Mouse (Mus musculus) ZHBTc4 (cell line): ENCODE data around the gene Sox1.
A peak's percentile ranks its signal among the peaks of the same experiment; 100 is the strongest.

Experiments
- DNase-seq: peaks from one replicate; pipeline ENCODE4 v3.0.0-alpha.2; 2011; ENCODE audit warnings: low read depth, low spot score

Gene Sox1

DNA sequence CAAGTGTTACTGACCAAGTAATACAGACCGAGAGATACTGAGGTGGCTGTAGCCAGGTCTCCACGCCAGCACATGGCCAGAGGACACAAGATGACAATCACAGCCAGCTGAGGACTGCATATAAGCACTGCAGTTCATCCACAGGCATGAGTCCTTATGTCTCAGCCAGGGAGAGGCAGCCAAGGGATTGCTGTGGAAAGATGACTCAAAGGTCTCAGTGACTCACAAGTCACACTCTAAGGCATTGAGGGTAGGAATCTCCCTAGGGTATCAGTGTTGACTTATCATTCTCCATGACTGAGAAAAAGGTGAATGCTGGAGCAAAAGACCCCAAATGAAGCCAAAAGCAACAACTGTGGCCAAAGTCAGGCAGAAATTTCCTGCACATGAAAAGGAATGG lies 22.0 kb downstream of the Sox1 start:
- no peak for DNase-seq

DNA sequence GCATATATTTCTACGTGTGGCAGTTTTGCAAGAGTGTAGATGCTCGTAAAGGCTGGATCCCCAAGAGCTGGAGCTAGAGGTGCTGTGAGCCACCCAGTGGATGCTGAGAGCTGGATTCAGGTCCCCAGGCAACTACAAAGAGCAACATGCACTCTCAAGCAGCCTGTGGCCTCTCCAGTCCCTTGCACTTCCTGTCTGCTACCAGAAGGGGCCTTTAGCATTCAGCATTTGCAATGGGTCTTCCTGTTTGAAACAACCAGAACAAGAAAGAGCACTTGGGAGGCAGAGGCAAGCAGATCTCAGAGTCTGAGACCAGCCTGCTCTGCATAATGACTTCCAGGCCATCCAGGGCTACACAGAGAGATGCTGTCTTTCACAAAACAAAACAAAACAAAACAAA lies 25.4 kb downstream of the Sox1 start:
- DNase-seq = peak; percentile 78

DNA sequence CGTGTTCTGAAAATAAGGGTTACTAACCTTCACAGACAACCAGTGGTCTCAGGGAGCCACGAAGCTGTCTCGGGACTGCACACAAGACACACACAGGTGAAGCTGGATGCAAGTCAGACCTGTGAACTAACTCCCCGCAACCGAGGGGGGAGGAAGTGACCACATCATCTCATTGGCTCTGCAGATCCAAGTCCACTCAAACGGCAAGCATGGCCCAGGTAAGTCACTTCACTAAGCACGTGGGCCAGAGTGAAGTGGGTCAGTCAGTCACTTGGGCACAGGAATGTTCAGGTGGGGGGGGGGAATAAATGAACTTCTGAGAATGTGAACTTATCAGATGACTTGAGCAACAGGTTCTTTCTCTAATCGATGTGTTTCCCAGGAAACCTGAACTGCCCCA lies 30.8 kb downstream of the Sox1 start:
- no peak for DNase-seq

DNA sequence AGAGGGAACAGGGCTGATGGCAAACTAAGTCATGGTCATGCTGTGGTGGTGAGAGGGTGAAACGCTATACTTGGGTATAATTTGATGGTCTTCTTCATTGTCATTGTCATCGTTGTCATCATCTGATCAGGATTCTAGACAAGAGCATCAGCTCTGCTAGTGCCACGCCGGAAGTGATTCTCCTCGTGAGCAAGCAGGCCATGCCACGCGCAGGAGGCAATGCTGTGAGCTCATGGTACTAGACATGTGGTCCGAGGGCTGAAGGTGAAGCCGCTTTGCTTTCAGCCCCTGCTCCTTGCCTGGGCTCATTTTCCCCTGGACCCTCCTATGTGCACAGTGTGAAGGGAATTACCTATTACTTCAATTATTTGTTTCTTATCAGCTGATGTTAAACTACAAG lies 32.3 kb downstream of the Sox1 start:
- no peak for DNase-seq

DNA sequence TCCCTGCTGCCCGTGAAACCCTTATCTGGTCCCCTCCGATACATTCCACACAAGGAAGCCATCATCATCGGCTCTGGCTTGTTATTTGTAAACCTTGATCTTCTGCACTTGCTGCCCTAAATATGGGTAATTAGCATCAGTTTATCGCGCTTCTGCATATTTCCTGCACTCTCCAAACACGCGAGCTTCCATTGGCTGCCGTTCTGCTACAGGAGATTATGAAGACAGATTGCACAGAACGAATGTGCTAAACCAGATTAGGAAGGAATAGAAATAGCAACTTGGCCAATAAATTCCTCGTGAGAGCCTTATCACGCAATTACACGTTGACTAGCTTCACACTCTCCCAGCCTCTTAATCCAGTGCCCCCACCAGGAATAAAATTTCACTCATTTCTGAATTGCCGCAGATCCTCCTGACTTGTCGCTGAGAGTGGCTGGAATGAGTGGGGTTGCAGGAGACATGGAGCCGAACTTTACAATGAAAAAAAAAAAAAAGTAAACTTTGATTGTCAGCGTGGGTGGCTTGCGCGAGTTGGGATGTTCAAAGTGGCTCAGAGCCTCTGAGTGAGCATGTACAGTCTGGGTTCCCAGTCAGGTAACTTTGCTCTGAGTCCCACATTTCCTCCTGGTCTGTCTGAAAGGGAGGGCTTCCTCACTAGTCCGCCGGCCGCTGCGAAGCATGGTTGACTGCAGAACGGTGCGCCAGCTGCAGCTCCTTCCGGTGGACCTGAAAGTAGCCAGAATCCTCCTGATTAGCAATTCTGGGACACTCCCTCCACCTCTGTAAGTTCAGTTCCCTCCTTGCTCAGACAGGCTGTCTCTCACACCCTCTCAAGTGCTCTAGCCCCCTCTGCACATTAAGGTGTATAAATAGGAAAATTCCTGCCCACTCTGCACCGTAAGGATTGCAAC lies 33.0 kb downstream of the Sox1 start:
- DNase-seq = peak; percentile 56

DNA sequence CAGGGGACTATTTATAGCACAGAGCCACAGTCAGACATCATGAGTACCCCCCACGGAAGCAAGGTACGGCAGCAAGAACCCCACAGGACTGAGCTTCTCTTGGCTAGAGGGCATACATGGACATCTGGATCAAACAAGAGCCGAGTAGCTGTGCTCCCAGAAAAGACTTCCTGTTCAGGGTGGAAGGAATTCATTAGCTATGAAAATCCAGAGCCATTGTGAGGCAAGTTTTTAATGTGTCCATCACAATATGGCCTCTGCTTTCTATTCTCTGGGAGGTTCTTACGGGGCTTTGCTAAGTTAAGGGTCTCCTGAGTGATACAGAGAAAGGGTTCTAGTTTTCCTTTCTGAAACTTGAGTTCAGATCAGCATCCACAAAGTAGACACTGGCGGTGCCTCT lies 33.8 kb downstream of the Sox1 start:
- DNase-seq = no peak

DNA sequence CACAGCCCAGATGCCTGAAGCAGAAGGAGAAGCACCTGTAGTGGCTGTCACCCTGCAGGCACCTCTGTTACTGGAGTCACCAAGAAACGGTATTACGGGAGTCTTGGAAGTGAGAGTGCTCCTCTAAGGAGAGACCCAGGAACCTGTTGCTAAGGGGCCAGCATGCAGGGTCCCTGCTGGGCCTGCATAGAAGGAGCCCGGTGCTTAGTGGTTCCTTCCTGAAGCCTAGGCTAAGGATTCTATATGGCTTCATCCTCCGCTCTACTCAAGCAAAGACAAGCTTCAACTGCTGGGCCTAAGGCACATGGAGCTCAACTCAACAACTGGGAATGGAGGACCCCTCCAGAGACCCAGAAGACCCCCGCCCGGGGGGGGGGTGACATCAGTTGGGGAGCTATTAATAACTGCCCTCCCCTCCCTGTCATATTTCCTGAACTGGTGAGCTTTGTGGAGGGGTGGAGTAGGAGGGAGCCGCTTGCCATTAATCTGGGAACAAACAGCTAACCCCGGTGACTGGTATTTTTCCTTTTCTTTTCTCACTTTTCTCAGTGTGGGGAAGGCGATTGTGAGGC lies 34.6 kb downstream of the Sox1 start:
- DNase-seq = no peak

DNA sequence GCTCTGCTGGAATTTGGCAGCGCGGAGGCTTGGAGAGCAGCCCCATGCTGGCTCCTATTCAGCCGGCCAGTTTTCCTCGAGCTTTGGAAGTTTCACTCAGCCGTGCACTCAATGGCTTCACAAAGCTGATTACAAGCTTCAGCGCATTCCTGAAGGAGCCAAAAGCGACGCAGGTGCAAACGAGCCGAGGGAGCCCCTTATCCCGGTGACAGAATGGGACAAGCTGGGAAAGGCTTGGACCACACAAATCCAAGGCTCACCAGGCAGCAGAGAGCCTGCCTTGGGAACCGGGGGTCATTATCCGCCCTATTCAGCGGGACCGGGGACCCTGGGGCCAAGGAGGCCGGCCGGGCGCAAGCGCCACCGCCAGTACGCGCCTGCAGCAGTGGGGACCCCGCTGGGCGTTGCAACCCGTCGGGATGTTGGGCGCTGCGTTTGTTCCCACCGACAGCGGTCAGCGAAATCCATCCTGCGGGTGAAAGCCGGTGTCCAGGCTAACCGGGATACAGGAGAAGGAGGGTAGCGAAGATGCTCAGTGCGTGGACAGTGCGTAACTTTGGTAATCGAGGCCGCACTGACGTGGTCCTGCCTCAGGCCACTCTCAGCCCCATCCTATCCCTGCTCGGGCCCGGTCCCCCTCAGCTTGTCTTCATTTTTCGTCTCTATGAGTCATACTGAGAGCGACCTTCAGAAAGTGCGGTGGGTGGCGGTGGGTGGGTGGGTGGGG lies 35.2 kb downstream of the Sox1 start:
- peak; percentile 49 for DNase-seq

DNA sequence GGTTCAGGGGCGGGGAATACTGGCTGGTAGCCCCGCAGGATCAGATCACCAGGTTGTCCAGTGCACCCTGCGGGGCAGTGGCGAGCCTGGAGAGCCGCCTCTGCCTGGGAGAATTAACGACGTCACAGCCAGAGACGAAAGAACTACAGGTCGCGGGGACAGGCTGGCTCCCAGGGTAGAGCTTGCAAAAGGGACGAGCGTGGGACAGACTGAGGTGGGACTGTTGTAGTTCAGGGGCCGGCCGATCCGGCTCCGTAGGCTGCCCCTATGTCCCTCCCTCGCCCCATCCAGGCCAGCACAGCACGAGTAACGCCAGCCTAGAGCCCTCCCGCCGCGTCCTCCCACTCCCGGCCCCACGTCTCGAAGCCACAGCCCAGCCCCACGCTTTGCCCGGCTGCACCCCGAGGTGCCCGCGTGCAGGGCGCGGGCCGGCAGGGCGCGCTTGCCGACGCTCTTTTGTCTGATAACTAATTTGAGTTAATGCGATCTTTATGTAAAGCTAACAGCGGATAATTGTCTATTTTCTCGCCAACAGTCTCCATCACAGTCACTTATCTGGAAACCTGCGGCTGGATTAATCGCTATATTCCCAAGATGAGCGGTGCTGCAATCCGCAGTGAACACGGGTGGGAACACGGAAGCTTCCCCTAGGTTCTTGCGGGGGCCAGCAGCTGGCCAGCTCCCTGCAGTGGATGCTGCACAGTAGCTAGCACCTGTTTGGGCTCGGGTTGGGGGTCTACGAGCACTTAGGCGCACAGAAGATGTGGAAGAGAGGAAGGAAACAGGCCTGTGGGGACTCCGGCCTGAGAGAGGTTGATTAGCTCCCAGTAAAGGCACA lies 36.0 kb downstream of the Sox1 start:
- peak; percentile 27 for DNase-seq

DNA sequence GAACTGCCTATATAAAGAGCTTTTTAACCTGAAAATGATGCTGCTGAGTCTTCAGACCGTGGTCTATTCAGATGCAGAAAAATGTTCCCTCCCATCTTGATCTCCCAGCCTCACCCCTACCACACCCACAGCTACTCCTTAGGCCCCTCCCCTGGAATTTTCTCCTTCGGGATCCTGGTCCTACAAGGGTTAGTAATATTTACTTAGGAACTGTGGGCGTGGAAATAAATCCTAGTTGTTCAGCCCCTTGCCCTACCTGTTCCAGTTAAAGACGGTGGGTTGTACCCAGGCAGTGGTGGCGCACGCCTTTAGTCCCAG lies 36.6 kb downstream of the Sox1 start:
- DNase-seq = peak; percentile 91

DNA sequence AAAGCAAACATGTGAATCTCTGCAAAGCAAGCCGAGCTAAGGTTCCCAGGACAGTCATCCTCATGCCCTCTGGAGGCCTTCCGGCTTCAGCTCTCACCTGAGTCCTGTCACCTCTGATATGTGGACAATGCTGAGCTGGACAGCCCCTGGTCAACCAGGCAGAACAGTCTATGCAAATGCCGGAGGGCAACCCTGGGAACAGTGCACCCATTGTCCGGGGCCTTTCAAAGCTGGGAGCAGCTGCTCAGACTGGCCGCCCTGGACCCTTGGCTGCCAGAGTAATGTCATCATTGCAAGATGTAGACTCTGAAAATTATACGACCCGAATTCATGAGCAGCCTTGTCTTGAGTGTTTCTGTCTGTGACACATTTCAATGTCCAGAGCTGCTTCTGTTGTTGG lies 37.5 kb downstream of the Sox1 start:
- no peak for DNase-seq

DNA sequence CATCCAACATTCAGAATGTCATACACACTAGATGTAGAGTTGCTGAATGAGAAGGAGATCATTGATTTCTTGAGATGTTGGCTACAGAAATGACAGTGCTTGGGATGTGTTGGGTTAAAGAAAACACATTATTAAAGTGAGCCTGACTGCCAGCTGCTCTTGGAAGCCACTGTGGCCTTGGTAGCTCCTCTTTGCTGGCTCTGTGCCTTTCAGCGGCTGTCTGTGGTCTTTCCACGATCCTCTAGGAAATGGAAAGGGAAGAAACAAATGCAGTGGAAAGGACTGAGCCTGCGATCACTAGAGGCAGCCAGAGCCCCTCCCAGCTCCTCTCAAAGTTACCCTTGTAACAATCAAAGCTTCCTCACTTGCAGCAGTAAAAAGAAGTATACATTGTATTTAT lies 39.7 kb downstream of the Sox1 start:
- DNase-seq = no peak

DNA sequence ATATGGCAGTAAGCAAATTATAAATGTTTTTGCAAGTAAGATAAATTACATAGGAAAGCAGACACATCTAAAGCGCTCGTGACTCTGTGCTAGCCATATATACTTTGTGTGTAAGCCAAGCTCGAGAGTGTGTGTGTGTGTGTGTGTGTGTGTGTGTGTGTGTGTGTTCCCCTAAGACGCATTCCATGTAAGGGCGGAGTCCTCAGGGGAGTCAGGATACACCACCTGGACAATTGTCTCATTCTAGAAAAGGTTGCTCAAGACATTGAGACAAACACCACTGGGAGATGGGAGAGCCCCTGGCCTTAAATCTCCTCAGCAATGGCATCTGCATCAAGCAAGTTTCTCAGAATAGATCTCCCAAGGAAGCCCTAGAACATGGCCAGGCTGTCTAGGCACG lies 42.9 kb downstream of the Sox1 start:
- DNase-seq = peak; percentile 49

DNA sequence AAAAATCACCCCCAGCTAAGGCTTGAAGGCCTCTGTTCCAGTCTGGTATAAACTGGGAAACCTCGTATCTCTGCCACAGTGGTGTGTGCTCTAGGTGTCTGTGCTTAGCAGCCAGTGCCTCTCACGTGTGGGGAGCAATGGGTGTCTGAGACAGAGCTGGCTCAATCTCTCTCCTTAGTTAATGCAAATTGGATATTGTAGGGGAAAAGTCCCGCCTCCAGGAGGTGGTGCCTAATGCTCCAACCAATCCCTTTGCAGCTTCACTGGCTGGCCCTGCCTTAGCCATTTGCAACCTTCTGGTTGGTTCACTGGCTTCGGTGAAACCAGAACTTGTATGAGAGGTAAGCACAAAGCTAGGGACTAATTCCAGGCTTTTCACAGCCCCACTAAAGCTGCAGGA lies 43.9 kb downstream of the Sox1 start:
- peak; percentile 97 for DNase-seq

DNA sequence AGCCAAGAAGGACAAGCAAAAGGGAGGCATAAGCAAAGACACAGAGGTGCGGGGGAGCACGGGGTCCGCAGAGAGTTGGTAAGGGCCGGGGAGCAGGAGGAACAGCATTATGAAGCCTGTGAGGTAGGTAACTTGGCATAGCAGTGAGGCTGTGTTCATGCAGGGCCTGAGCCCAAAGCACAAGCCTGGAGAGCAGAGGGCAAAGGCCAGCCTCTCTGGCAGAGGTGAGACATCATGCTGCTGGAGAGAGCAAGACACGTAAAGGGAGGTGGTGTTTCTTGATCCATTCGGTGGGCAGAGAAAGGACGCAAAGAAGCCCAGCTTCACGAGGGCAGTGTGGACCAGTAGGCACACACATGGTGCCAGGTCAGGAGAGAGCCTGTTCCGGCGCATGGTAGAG lies 44.8 kb downstream of the Sox1 start:
- peak; percentile 25 for DNase-seq

DNA sequence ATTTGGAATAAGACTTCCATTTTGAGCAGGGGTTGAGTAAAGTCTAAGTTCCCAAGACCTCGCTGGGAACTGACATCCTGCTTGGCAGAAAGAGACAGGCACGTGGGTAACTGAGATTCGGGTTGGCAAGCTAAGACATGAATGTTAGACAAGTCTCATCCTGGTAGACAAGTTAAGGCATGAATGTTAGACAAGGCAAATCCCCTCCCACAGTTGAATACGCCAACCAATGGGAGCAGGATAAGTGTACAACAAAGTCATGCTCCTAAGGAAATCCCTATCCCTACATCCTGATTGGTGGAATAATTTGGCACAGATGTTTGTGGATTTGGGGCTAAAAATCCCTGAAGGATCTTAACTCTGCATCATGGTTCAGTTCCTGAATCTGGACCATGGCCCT lies 45.9 kb downstream of the Sox1 start:
- DNase-seq = peak; percentile 45

DNA sequence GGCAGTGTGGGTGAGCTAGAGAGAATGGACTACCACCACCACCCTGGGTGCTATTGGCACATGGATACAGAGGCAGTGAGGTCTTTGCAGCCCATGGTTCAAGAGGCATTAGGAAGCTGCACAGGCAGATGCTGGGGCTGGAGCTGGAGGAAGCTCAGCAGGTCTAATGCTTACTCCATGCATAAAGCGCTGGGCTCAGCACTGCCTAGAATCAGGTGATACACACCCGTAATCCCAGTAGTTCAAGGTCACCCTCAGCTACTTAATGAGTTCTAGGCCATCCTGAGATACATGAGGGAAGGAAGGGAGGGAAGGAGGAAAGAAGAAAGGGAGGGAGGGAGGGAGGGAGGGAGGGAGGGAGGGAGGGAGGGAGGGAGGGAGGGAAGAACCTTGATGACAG lies 50.2 kb downstream of the Sox1 start:
- no peak for DNase-seq

DNA sequence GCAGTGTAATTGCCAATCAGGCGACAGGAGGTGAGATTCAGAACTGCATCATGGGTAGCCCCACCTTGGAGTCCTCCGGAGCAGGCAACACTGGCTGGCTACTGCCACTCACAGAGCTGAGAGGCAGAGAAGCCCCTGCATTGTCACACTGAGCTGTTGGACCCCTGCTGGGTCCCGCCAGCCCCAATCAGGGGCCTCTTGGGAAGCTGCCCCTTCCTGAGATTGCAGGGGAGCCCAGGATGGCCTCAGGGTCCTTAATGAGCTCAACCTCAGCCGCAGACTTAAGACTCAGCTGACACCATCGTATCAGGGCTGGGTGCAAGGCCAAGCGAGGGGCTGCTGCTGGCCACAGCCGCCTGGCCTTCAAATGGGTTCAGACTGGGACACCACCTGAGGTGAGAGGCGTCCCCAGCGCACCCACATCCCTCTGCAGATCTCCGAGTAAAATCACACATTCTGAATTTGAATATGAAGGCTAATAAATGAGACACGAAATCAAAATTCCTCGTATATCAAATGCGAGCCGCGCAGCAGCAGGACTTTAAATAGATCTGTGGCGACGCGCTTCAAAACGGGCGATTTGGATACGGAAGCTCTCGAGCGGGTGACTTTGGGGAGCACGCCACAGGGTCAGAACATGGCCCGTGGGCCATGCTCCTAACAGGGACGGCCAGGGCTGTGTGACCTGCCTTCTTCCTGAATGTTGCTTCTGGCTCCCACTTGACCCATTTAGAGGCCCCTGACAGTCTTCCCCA lies 51.0 kb downstream of the Sox1 start:
- peak; percentile 60 for DNase-seq
